Mouse (Mus musculus) spleen, adult 2 months (tissue): ENCODE data around the gene Erf.

ENCODE experiments used
- CTCF ChIP-seq: fragments of 200-500 bp; IDR thresholded peaks from 2 replicates; pipeline ENCODE4 v1.5.1; 2011; ENCODE audit warnings: mild to moderate bottlenecking, inconsistent platforms; ENCODE audit not compliant: insufficient read depth, insufficient read length, insufficient replicate concordance; ENCODE audit errors: extremely low read depth
- POLR2A ChIP-seq: fragments of 200-500 bp; IDR thresholded peaks from 2 replicates; pipeline ENCODE4 v1.6.1; 2011; ENCODE audit warnings: low read depth, low read length, inconsistent platforms

DNA sequence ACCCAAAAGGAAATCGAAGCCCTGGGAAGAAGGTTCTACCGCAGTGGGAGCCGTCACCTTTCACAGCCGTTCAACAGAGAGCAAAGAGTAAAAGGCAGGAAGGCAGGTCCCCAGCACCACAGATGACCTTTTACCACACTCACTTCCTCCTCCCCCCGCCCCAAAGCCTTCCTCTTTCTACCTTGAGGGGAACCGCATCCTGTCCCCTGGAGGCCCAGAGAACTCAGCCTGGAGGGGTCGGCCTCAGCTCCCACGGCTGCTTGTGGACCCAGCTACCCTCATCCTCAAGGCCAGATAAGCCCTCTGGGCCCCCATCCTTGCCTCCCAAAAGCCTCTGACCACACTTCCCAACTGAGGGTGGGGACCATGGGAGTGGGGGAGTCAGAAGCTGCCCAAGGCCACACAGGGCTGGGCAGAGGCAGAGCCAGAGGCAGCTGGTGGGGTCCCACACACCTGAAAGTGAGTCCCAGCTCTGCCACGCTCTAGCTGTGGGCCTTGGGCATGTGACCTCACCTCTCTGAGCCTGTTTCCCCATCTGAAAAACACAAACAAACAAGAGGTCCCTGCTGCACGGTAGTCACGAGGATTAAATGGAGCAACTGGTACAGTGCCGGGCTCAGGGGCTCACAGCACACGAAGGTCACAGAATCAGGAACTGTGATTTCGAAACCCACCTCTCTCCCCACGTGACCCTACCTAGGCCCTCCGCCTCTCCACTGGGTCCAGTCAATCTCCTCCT is 45.0 kb downstream of the Erf start:
- TF ChIP-seq CTCF (no peak), POLR2A (no peak; the same call in 1 of the 2 replicates)
